Mouse (Mus musculus): Measurements from ENCODE around the gene Fbxo39.

DNA sequence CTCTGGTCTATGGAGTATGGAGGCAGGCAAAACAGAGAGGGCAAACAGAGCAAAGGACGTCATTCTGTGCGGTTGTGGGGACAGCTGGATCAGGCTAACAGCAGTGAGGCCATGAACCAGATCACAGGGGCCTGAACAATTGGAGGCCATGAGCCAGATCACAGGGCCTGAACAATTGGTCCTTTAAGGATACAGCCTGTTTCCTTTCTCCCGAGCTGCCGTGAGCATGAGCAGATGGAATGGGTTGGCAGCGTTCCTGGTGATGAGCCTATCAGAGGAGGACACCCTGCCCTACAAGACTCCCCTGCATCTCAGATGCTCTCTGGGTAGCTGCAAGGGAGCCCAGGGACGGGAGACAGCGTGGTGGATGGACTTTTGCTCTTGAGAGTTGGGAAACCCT lies 12.0 kb upstream of the Fbxo39 start:
- TF ChIP-seq CTCF (IDR thresholded peaks at IDR 0.05 in 2 of 3, conservative IDR thresholded peaks at IDR 0.05 in 1 of 3; ENCODE audit: control insufficient read depth in 1 of 3, insufficient read depth in 1 of 3, low read depth in 2 of 3, low read length in 3 of 3, poor library complexity in 1 of 3, severe bottlenecking in 1 of 3) (no peak), ZC3H11A (IDR thresholded peaks at IDR 0.05; ENCODE audit: low read depth, low read length) (no peak), POLR2AphosphoS5 (IDR thresholded peaks at IDR 0.05; ENCODE audit: borderline replicate concordance, low read depth, low read length) (no peak), TAL1 (IDR thresholded peaks at IDR 0.05; ENCODE audit: low read length) (no peak), USF1 (IDR thresholded peaks at IDR 0.05; ENCODE audit: low read depth, low read length) (no peak), MAX (IDR thresholded peaks at IDR 0.05; ENCODE audit: low read length) (no peak), NELFE (IDR thresholded peaks at IDR 0.05; ENCODE audit: low read depth, low read length) (no peak), EP300 (IDR thresholded peaks at IDR 0.05; ENCODE audit: low read depth in 1 of 2, low read length in 2 of 2) (no peak), E2F4 (IDR thresholded peaks at IDR 0.05; ENCODE audit: borderline replicate concordance, low read depth, low read length) (no peak)
